Mouse (Mus musculus): ENCODE results near the gene Dcun1d1. TPM values are rescaled to one million over a fixed set of nuclear protein-coding genes. Genes with fewer than 3 reads are reported as not detected.

The Dcun1d1 gene
- total and polyA plus RNA-seq, 3 experiments: 32.6 to 72.4 (median 42.3) TPM

DNA sequence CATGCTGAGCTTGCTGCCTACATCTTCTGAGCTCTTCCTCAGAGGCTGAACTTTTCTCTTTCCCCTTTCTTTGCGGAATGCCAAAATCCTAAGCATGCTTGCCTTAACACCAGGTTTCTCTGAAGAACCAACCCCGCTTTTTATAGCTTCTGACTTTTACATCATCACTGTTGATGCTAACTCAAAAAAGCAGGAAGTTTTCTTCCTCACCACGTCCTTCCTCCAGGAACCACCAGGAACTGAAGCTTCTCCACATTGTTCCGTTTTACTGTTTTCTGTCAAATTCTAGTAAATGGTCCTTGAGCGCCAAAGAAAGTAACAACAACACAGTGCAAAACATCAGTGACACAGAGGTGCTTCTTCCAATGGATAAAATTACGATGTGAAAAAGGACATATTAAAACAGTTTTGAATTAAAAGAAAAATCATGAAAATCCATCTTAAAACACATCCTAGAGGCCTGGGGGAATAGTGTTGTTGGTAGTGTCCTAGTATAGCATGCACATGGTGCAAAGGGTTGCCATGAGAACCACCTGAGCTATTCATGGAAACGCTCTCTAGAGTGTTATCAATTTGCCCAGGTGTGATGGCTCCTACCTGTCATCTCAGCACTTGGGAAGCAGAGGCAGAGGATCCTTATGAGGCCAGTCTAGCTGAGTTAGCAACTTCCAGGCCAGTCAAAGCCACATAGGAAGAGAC is 28.1 kb downstream of the Dcun1d1 start:
- no peak overlapping the region for H3K9ac ChIP-seq (ENCODE audit: insufficient read depth, low read depth)

DNA sequence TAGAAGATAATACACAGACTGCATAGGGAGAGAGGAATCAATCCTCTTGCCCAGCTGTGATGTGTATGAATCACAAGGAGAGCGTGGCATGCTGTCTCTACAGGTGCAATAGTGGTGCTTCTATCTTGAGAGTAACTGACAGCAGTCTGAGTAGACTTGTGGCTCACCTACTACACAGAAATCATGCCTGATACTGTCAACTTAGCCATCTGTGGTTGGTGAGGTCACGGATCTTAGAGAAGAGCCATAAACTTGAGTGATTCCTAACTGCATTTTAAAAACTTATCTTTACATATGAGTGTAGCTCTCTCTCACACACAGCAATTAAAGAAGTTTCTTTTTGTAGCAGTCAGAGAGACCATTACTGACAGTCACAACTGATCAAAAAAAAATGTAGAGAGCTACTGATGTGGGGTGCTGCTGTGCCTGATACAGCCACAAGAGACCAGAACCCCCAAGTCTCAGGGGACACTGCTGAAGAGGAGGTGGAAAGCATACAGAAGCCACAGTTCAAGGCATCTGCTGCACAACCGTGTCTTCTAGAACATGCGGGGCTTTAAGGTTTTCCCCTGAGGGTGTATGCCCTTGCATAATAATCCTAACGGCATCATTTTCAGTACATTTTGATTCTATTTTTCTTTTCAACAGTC is 36.6 kb downstream of the Dcun1d1 start:
- Histone ChIP-seq H3K27me3 (replicated peaks) (no peaks in the 10 kb centered on the region), H3K4me3 (replicated peaks in 1 of 3; ENCODE audit: low read depth in 2 of 3, low read length in 2 of 3, poor library complexity in 1 of 3) (peak overlapping the region in 1 of 3 experiments; percentile 20), H3K36me3 (replicated peaks in 1 of 2; ENCODE audit: control insufficient read depth in 1 of 2, insufficient read depth in 1 of 2, low read length in 1 of 2) (peaks cover 15 to 42% of the 10 kb centered on the region in 2 experiments), H3K9ac (ENCODE audit: insufficient read depth, low read depth) (peak overlapping the region; percentile 30; the same call in 1 of the 2 replicates), H3K9me3 (replicated peaks; ENCODE audit: low read length) (peaks cover 5% of the 10 kb centered on the region), H3K4me2 (ENCODE audit: insufficient read depth, low read depth, poor library complexity, severe bottlenecking) (peak overlapping the region; percentile 92), H3K79me2 (replicated peaks; ENCODE audit: control insufficient read depth, extremely low read depth, insufficient read depth, poor library complexity, severe bottlenecking) (no peaks in the 10 kb centered on the region), H3K27ac (ENCODE audit: insufficient read depth, low read depth) (peak overlapping the region; percentile 93), H3K4me1 (ENCODE audit: control insufficient read depth in 1 of 2, insufficient read depth in 2 of 2) (peaks cover 15 to 56% of the 10 kb centered on the region in 2 experiments)
- DNase-seq (ENCODE audit: extremely low read depth): peak; percentile 89
- dilution Hi-C loops (cut with MboI; ENCODE audit: extremely low pct_ligation_motif_present, extremely low pct_unique_long_range_greater_than_20kb, low sequenced_read_pairs): no loop called here
- peak; percentile 50 for TF ChIP-seq BHLHE40 (IDR thresholded peaks at IDR 0.05; ENCODE audit: low read depth, low read length)
- peak; percentile 61 for TF ChIP-seq EP300 (IDR thresholded peaks at IDR 0.05; ENCODE audit: low read length)
- TF ChIP-seq ZNF384 (IDR thresholded peaks at IDR 0.05; ENCODE audit: low read depth, low read length): peak; percentile 62; the same call in 1 of the 2 replicates
- no peak for TF ChIP-seq MAFK (IDR thresholded peaks at IDR 0.05; ENCODE audit: insufficient replicate concordance, low read length)
- TF ChIP-seq UBTF (IDR thresholded peaks at IDR 0.05; ENCODE audit: low read depth, low read length): no peak
- TF ChIP-seq ZC3H11A (IDR thresholded peaks at IDR 0.05; ENCODE audit: low read depth, low read length): no peak
- no peak for TF ChIP-seq POLR2AphosphoS2 (IDR thresholded peaks at IDR 0.05; ENCODE audit: low read depth, low read length)
- peak; percentile 33; the same call in 1 of the 2 replicates for TF ChIP-seq IRF4 (IDR thresholded peaks at IDR 0.05; ENCODE audit: low read depth, low read length)
- TF ChIP-seq E2F4 (IDR thresholded peaks at IDR 0.05; ENCODE audit: insufficient replicate concordance, low read depth, low read length): no peak
- no peak for TF ChIP-seq USF1 (IDR thresholded peaks at IDR 0.05; ENCODE audit: low read depth, low read length)
- no peak for TF ChIP-seq NRF1 (IDR thresholded peaks at IDR 0.05; ENCODE audit: low read depth, low read length)
- no peak; the same call in 1 of the 2 replicates for TF ChIP-seq RAD21 (IDR thresholded peaks at IDR 0.05; ENCODE audit: low read depth, low read length)
- TF ChIP-seq KAT2A (IDR thresholded peaks at IDR 0.05; ENCODE audit: insufficient replicate concordance, low read length): no peak
- TF ChIP-seq ETS1 (conservative IDR thresholded peaks at IDR 0.05; ENCODE audit: low read depth, low read length): 0 out of 2 replicates have a peak, but pooled peaks have one; percentile 21
- TF ChIP-seq MAZ (IDR thresholded peaks at IDR 0.05; ENCODE audit: low read depth, low read length): no peak
- no peak for TF ChIP-seq JUN (IDR thresholded peaks at IDR 0.05; ENCODE audit: insufficient read depth, low read depth, low read length)
- peak; percentile 91 for TF ChIP-seq MXI1 (IDR thresholded peaks at IDR 0.05; ENCODE audit: low read depth, low read length)
- no peak for TF ChIP-seq NELFE (IDR thresholded peaks at IDR 0.05; ENCODE audit: low read depth, low read length)
- TF ChIP-seq ZKSCAN1 (IDR thresholded peaks at IDR 0.05; ENCODE audit: borderline replicate concordance, low read depth, low read length): no peak
- no peak for TF ChIP-seq MAX (IDR thresholded peaks at IDR 0.05; ENCODE audit: low read length)
- TF ChIP-seq JUND (conservative IDR thresholded peaks at IDR 0.05; ENCODE audit: low read depth, low read length): 0 out of 2 replicates have a peak, but pooled peaks have one; percentile 20
- no peak for TF ChIP-seq CTCF (conservative IDR thresholded peaks at IDR 0.05 in 1 of 2, IDR thresholded peaks at IDR 0.05 in 1 of 2; ENCODE audit: low read depth in 2 of 2, low read length in 2 of 2)
- TF ChIP-seq TBP (conservative IDR thresholded peaks at IDR 0.05; ENCODE audit: low read depth, low read length): no peak
- TF ChIP-seq HCFC1 (IDR thresholded peaks at IDR 0.05; ENCODE audit: low read depth, low read length): no peak
- peak; percentile 30; the same call in 1 of the 2 replicates for TF ChIP-seq MEF2A (IDR thresholded peaks at IDR 0.05; ENCODE audit: borderline replicate concordance, low read depth, low read length)
- TF ChIP-seq SIN3A (IDR thresholded peaks at IDR 0.05; ENCODE audit: low read length): peak; percentile 62; the same call in 1 of the 2 replicates
- peak; percentile 15; the same call in 1 of the 2 replicates for TF ChIP-seq TCF12 (IDR thresholded peaks at IDR 0.05; ENCODE audit: low read depth, low read length)
- TF ChIP-seq MYC (IDR thresholded peaks at IDR 0.05; ENCODE audit: low read depth, low read length): peak; percentile 31
- in situ Hi-C loops (cut with MboI; ENCODE audit: low pct_ligation_motif_present, low pct_unique_long_range_greater_than_20kb, low sequenced_read_pairs): no loop called here

More for the DNA sequence above, 28.1 kb downstream of the Dcun1d1 start:
- dilution Hi-C loops (cut with MboI; ENCODE audit: extremely low pct_ligation_motif_present, extremely low pct_unique_long_range_greater_than_20kb, low sequenced_read_pairs): no loop called here
- Histone ChIP-seq H3K4me3 (replicated peaks in 1 of 3; ENCODE audit: low read depth in 2 of 3, low read length in 2 of 3, poor library complexity in 1 of 3) (no peak overlapping the region), H3K27me3 (replicated peaks) (no peaks in the 10 kb centered on the region), H3K27ac (ENCODE audit: insufficient read depth, low read depth) (no peak overlapping the region), H3K36me3 (replicated peaks in 1 of 2; ENCODE audit: control insufficient read depth in 1 of 2, insufficient read depth in 1 of 2, low read length in 1 of 2) (peaks cover 14 to 30% of the 10 kb centered on the region in 2 experiments), H3K4me2 (ENCODE audit: insufficient read depth, low read depth, poor library complexity, severe bottlenecking) (no peak overlapping the region), H3K4me1 (ENCODE audit: control insufficient read depth in 1 of 2, insufficient read depth in 2 of 2) (peaks cover 0 to 29% of the 10 kb centered on the region in 2 experiments; a peak in 2 of 4 replicates), H3K79me2 (replicated peaks; ENCODE audit: control insufficient read depth, extremely low read depth, insufficient read depth, poor library complexity, severe bottlenecking) (peaks cover 5% of the 10 kb centered on the region; the same call in 1 of the 2 replicates), H3K9me3 (replicated peaks; ENCODE audit: low read length) (no peaks in the 10 kb centered on the region)
- no peak for DNase-seq (ENCODE audit: extremely low read depth)
- TF ChIP-seq TBP (conservative IDR thresholded peaks at IDR 0.05; ENCODE audit: low read depth, low read length): no peak
- in situ Hi-C loops (cut with MboI; ENCODE audit: low pct_ligation_motif_present, low pct_unique_long_range_greater_than_20kb, low sequenced_read_pairs): no loop called here

Data from CH12.LX (cell line).